Mouse (Mus musculus) liver (tissue): ENCODE measurements around the gene Ncoa7.

Experiments used
- DNase-seq: peaks from one replicate; pipeline ENCODE4 v3.0.0-alpha.2; 2020; ENCODE audit warnings: mixed read lengths

Gene Ncoa7

DNA sequence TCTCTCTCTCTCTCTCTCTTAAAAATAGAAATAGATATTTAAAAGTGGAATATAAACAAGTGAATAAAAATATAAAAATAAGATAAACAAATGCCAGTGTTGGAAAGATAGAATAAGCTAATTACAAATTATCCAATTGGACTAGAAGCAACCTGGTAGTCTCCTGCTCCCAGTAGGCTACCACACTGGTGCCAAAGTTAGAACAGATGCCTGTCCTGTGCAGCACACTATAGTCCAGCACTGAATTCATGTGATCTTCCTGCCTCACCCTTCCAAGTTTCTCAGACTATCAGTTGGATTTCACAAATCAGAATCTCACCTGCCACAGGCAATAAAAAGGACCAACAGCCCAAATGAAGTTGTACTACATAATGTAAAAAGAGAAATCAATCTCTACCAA lies 59.9 kb downstream of the Ncoa7 start:
- DNase-seq: no peak

DNA sequence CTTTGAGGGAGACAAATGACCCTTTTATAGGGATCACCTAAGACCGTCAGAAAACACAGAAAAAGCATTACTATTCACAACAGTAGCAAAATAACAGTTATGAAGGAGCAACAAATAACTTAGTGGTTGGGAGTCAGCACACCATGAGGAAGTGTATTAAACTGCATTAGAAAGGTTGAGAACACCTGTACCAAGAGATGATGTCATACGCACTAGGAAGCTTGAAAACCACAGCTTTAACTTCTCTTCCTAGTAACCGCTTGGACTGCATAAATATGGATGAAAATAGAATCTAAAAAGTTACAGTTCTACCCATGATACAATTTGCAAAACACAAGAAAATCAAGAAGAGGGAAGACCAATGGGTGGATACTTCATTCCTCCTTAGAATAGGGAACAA lies 64.7 kb downstream of the Ncoa7 start:
- no peak for DNase-seq

DNA sequence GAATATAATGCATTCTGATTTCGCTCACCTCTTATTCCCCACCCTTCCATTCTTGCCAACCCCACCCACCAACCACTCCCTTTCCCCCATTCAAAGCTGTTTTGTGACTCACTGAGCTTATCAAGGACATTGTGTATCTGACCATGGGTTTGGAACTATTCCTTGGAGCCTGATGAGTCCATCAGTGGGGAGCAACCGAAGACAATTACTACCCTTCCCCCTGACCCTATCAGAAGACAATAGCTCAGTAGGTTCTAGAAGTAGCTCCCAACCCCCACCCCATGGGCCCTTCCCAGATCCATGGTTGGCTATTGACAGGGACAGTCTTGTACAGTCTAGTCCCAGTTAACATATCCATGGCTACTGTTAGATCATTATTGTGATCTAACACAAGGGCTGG lies 65.8 kb downstream of the Ncoa7 start:
- no peak for DNase-seq

DNA sequence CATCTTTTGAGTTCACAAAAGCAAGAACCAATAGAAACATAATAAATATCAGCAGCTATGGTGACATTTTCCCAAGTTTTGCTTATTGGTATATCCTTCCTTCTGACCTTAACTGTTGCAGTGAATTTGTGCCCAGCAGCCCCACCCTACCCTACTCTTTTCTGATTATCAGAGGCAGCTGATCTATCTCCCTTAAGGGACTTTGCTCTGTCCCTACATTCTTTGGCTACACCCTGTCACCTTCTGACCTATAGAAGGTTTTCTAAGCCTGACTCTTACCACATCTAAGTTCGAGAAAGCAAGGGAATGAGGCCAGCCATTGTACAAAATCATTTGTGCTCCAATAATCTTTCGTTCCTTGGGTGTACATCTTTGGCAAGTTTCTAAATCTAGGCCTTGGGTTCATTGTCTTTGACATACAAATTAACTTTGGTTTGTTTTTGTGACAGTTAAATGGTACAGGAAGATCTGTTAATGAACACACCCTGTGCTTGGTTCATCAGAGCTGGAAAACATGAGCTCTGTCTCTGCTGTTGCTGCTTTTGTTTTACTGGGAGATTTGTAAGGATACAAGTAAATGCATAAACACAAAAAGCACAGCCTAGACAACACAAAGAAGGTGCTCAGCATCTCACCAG lies 69.9 kb downstream of the Ncoa7 start:
- DNase-seq: no peak

DNA sequence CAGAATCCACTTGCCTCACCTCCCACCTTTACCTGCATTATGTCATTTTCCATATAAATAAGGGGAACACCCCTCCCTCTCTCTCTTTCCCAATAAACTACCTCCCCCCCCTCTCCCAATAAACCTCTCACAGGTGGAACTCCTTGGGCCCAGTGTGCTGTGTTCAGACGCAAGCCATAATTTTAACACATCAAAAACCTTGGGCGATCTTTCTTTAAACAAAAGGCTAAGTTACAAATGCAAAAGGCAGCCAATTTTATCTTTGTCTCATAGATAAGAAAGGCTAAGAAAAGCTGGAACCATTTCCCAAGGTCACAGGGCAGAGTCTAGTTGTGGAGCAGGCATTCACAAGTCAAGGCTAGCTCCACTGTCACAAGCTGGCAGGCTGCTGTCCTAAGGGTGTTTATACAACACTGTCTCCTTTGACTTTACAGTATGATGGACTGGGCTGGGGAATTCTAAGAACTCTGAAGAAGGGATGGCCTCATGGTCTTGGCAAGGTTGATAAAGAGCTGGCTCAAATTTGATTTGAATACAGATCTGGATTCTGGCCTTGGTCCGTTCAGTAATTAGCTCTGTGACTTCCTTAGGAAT lies 71.7 kb downstream of the Ncoa7 start:
- no peak for DNase-seq

DNA sequence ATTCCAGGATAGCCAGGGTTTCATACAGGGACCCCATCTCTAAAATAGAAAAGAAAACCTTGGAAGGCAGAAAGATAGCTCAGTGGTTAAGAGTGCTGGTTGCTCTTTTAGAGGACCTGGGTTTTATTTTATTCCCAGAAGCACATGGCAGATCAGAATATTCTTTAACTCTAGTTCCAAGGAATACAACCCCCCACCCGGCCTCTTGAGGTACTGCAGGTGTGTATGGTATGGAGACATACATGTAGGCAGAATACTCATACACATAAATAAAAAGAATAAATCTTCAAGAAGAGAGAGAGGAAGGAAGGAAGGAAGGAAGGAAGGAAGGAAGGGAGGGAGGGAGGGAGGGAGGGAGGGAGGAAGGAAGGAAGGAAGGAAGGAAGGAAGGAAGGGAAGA lies 72.3 kb downstream of the Ncoa7 start:
- DNase-seq: peak; percentile 59

DNA sequence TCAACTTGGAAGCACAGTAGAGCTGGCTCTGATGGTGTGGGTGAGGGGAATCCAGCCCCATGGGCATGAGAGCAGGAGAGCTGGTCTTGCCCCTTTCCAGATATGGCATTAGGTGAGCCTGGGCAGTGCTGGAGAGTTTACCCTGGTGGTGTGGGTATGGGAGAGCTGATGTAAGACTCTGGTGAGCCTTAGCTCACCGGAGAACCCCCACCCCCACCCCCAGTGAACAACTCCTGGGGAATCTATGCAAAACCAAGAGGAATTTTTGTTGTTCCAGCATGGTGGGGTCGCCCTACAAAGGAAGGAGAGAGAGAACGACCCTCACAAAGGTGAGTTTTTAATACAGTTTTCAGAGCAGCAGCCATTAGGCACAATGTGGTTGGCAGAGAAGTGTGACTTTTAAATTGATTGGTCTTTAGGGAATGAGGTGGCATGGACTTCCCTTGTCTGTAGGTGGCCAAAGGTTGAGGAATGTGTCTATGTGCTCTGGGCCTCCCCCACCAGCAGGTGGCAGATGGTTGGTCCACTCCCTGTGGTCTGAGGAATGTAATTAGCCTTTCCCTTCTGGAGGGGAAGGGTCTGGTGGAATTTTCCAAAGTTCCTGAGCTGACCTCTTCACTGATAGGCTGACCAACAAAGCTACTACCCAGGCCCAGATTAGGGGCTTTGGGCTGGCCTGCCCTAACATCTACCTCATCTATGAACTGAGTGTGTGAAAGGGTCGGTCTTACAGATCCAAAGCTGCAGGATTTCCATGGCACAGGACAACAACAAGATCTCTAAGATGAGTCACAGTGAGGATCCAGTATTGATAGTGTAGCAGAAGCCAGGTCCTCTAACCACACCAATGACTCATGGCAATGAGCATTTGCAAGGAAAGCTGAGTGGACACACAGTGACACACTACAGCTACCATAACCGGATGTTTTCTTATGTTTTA lies 73.7 kb downstream of the Ncoa7 start:
- peak; percentile 49 for DNase-seq

DNA sequence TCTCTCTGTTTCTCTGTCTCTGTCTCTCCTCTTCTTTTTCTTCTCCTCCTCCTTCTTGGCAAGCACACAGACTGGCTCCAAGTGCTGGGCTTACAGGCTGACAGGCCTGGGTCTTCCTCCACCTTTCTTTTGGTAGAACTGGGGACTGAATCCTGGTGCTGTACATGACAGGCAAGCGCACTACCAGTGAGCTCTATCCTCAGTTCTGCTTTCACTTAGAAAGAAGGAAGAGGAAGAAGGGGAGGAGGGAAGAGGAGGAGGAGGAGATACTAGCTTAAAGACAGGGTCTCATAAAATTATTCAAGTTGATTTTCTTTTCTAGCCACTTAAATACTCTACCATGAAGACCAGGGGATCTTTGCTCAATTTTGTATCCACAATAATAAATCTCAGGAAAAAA lies 80.1 kb downstream of the Ncoa7 start:
- no peak for DNase-seq

DNA sequence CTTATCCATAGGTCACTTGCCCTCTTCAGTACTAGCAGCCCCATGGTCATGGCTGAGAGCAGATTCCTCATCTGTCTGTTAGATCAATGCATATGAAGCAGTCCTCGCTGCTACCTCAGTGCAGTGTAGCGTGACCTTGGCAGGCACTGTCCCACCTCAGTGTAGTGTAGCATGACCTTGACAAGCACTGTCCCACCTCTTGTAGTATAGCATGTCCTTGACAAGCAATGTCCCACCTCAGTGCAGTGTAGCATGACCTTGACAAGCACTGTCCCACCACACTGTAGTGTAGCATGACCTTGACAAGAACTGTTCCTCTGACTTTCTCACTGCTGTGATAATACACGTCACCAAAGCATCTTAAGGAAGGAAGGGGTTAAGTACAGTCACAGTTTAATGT lies 82.6 kb downstream of the Ncoa7 start:
- no peak for DNase-seq

DNA sequence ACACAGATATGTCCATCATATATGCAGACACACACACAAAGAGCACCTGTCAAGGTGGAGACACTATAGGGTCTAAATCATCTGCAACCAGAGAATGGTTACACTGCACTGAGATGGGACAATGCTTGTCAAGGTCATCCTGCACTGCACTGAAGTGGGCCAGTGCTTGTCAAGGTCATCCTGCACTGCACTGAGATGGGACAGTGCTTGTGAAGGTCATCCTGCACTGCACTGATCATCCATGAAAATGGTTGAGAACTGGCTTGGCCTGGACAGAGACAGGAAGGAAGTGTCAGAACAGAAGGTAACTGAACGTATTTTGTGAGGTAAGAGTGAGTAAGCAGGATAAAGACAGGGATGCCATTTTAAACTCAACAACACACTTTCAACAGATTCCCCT lies 83.2 kb downstream of the Ncoa7 start:
- no peak for DNase-seq

DNA sequence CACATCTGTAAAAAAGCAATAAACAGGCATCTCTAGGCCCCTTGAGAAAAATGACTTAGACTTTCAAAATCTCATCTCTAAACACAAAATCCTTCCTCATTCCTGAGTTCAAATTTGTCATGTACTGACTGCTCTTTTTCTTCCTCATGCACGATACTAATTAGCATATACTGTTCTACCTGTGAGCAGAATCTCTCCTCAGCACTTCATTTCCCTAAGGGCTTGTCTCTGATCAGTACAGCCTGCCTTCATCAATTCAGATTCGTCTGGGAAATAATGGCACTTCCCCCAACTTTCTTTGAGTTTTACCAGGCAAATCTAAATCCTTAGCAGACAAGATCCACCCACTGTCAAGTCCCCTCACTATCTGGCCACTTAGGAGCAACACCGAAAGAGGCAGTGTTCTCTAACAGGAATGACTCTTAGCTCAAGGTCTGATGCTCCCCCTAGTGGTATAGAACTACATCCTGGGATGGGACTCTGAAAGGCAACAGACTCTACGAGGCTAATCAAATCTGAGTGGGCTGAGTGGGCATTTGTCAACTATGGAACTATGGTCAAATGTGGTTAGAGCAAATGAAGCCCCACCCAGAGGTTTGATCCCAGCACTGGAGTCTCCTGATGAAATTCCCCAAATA lies 84.3 kb downstream of the Ncoa7 start:
- peak; percentile 45 for DNase-seq

DNA sequence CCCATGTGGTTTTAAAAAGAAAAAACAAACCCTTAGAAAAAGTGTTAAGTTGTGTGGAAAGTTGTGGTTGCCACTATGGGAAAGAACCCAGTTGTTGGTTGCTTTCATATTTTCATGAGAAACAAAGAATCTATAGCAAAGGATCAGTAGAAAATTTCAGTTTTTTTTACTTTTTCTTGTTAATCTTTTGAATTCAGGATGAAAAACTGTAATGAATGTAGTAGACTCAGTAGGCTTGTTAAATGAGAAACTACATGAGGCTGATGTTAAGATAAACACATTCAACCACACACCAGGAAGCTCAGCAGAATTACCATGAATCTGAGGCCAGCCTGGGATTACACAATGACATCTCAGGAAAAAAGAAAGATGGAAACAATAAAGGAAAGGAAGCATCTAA lies 87.0 kb downstream of the Ncoa7 start:
- DNase-seq: no peak

DNA sequence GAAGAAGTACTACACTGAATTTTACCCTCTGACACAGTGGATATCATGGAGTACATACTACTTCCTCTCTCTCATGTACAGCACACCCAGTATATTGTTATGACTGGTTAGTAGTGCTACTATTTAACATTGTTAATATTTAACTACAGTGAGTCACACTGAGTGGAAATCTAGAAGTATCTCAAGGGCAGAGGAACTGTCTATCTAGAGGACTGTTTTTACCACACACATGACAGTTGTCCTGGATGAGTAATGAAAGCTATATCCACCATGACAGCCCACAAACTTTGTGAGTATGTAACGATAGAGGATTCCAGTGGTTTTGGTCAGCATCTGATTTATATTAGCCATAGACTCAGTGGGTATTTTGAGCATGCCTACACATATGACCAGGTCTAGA lies 90.6 kb downstream of the Ncoa7 start:
- DNase-seq: no peak

DNA sequence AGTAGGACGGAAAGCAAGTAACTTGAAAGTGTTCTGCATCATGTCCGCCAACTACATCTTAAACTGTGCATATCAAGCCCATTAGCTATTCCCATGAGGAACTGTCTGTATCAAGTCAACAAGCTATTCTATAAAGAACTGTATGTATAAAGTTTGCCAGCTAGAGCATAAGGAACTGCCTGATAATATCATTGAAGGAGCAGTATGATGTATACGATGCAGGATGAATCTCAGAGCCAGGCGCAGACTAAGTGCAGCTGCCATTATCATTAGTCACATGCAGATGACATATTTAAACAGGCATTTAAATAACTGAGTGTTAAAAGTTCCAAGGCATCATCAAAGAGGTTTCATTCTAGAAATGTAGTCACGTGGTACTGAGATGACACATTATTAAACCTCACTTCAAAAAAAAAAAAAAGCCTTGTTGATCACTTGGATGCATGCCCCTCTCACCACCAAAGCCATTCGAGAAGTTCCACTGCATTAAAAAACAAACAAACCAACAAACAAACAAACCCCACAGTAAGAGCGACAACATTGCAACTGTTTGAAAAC lies 93.2 kb downstream of the Ncoa7 start:
- DNase-seq: no peak

DNA sequence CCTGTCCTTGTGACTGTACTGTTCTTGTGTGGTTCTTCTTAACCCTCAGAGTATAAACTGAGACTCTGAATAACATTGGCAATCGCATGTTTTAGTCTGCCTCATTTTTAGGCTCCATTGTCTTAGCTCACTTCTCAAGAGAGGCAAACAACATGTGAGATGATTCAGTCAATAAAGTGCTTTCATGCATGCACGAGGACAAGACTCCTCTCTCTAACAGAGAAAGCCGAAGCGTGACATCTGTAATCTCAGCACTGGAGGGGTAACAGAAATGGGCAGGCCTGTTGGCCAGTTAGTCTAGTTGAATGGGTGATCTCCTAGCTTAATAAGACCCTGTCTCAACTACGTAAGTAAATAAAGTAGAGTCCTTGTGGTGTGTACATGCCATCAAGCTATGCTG lies 95.1 kb downstream of the Ncoa7 start:
- DNase-seq: no peak

DNA sequence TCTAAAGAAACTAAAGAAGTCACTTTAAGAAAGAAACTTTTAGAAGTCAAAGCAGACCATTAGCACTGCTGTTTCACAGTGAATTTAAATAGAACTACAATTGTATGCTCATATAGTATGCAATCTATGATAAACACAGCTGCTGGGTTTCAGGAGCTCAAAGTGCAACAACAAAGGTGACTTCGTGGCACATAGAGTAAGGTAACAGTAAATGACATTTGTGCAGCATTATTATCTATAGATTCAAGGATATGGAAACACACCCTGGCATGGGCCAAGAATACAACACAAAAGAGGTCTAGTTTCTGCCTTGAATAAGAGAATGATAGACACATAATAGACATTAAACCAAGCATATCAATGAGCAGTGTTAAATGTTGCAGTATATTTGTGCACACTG lies 100.5 kb downstream of the Ncoa7 start:
- DNase-seq: no peak

DNA sequence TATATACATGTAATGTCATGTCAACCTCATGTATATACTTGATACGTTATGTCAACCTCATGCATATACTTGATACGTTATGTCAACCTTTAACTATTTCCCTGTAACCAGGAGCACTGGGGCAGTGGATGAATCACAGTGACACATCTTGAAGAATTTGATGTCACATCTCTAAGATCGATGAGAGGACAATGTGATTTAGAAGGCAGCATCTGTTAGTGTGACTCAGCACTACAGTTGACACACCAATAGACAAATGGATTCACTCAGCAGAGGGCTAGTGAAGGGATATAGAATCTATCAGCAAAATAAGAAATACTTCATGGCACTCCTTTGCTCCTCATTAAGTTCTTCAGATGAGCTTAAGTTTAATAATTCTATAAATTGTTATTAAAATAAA lies 116.3 kb downstream of the Ncoa7 start:
- no peak for DNase-seq

DNA sequence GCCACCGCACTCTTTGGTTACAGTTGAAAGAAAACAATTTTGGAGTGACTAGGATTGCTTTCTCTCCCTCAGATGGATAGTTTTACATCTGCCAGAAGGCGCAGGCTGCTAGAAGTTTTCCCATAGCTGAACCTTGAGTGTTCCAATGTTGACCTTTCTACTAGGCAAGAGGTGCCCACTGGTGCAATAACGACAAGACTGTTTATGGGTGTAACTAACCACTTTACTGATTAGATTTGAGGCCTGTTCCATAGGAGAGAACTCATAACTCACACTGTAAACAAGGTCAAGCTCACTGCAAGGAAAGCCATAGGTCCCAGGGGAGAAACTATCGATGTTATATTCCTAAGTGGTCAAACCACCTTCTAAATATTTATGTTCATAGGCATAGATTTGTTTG lies 119.7 kb downstream of the Ncoa7 start:
- DNase-seq: no peak

DNA sequence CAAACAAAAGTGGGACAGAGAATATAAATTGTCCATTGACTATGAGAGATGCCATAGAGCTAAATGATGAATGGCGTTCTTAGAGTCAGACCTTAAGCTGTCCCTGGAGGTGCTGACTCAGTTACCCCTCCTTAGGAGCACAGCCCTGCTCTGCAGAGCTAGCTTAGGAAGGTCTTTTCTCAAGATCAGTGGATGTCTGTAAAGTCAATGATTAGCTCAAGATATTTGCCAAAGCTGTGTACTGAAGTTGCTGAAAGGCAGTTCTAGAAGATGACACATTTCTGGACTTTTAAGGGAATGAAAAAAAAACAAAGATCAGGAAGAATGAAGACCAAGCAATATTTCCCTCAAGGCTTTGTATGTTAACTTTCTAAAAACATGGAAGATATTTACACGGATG lies 123.4 kb downstream of the Ncoa7 start:
- no peak for DNase-seq

DNA sequence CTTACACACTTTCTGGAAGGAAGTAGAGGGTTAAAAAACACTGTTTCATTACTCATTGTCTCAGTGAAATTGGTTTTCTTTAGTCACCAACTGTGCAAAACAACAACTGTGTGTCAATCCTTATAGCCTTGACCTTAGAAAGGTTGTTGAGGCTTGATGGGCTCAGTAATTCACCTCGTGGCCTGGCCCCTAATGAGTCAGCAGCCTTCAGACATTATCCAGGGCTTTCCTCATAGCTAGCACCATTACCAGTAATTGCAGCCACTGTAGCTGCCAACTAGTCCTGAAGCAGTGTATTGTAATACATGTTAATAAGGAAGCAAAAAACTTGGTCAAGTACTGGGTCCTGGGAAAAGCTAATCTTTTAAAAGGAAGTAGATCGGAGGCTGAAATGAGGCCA lies 125.1 kb downstream of the Ncoa7 start:
- DNase-seq: no peak

DNA sequence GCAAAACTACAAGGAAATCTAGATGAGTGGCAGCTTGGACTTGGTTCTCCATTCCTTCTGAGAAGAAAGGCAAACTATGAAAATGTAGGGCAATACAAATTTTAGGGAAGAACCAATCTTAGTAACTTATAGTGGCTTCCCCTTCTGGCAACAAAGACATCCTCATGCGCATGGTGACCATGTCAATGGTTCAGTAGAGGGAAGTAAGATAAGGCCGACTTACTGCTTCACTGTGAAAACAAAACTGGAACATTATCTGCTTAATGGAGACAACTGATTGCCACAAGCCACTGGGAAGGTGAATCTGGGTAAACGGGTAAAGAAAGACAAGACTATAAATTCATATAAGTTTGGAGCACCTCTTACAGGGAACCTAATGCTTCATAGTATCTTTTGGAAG lies 128.3 kb downstream of the Ncoa7 start:
- DNase-seq: no peak

DNA sequence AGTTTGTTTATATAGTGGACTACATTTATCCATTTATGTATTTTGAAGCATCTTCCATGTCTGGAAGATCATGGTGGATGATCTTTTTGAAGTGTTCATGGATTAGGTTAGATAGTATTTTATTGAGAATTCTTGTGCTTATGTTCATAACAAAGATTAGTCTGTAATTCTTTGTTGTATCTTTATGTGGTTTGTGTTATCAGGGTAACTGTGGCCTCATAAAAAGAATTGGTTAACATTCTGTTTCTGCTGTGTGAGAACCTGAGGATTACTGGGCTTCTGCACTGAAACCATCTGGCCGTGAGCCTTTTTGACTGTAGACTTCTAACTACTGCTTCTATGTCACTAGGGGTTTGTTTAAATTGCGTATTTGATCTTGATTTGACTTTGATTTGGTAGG lies 136.5 kb downstream of the Ncoa7 start:
- DNase-seq: no peak

DNA sequence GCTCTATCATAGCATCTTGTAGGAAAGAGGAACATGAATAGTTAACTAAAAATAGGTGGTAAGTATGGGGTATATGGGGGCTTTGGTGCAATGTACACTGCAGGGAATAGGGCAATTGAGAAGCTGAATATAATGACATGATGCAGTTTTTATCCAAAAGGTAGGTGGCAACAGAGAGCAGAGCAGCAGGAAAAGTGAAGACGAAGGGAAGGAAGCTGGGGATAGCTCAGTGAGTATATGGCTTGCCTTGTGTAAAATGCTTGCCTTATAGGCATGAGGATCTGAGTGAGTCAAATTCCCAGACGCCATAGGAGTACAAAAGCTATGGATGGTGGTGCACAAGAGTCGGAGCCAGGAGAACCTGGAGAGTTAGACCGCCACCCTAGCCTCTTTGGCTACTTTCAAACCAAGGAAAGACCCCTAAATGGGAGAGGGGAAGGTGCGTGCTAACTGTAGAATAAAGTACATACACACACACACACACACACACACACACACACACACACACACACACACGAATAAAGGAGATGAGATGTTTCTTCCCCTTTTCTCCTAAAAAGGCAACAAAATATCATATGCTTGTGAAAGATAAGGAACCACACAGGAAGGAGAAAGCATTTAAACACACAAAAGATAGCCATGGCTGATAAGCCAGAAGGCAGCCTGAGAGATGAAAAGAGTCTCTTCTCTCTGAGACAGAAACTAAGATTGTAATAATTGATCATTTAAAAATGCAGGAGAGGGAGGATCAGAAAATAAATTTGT lies 142.4 kb downstream of the Ncoa7 start:
- DNase-seq: no peak
